Mouse (Mus musculus) intestine, postnatal 0 days (tissue): ENCODE data around the gene Chst15. TPM values are rescaled to one million over a fixed set of nuclear protein-coding genes. Genes with fewer than 3 reads are reported as not detected.

Source experiments
- ATAC-seq: fragments of 200-750 bp; cut with Nextera tagmentation; 2 replicates; pipeline ENCODE4 v1.8.0; 2017; ENCODE audit warnings: mild to moderate bottlenecking, moderate TSS enrichment, moderate library complexity
- H3K27ac ChIP-seq: fragments of 300-500 bp; sonication (generic); 2 replicates; pipeline ENCODE4 v1.5.1; 2014; ENCODE audit warnings: mild to moderate bottlenecking, low read depth, low read length, moderate library complexity
- H3K27me3 ChIP-seq: fragments of 300-500 bp; sonication (generic); replicated peaks from 2 replicates; pipeline ENCODE4 v1.6.1; 2014; ENCODE audit warnings: low read length, mixed read lengths; ENCODE audit not compliant: control insufficient read depth, insufficient read depth
- H3K36me3 ChIP-seq: fragments of 300-500 bp; sonication (generic); 2 replicates; pipeline ENCODE4 v1.6.1; 2014; ENCODE audit warnings: mild to moderate bottlenecking, moderate library complexity; ENCODE audit not compliant: control insufficient read depth, insufficient read depth
- H3K4me1 ChIP-seq: fragments of 300-500 bp; sonication (generic); replicated peaks from 2 replicates; pipeline ENCODE4 v1.6.1; 2014; ENCODE audit warnings: antibody characterized with exemption, low read length, mixed read lengths; ENCODE audit not compliant: control insufficient read depth, insufficient read depth
- H3K4me2 ChIP-seq: fragments of 300-500 bp; sonication (generic); replicated peaks from 2 replicates; pipeline ENCODE4 v1.6.1; 2014; ENCODE audit warnings: low read depth, mild to moderate bottlenecking, moderate library complexity
- H3K4me3 ChIP-seq: fragments of 300-500 bp; sonication (generic); 2 replicates; pipeline ENCODE4 v1.5.1; 2014; ENCODE audit warnings: low read depth, low read length
- H3K9ac ChIP-seq: fragments of 300-500 bp; sonication (generic); 2 replicates; pipeline ENCODE4 v1.6.1; 2014; ENCODE audit warnings: mild to moderate bottlenecking, low read depth, low read length
- H3K9me3 ChIP-seq: fragments of 300-500 bp; sonication (generic); 2 replicates; pipeline ENCODE4 v1.6.1; 2016; ENCODE audit warnings: mixed run types; ENCODE audit not compliant: control insufficient read depth
- CTCF ChIP-seq: sonication (generic); IDR thresholded peaks from 2 replicates; pipeline ENCODE4 v1.5.1; 2016; ENCODE audit warnings: low read depth, mild to moderate bottlenecking, control low read depth, antibody characterized with exemption, moderate library complexity
- WGBS: fragments of 180-500 bp; shearing (Covaris S2); extraction: QIAGEN DNeasy Blood & Tissue Kit; methylation state at CpG from one replicate; pipeline ENCODE4 v1.1.7; 2014; 5-methylcytosine and 5-hydroxymethylcytosine counted together
- polyA plus RNA-seq: library from polyadenylated mRNA; unstranded; fragments of >200 nt; fragmentation: Nextera tagmentation; extraction: Ambion mirVana; gene quantifications from 2 replicates; pipeline ENCODE4 v1.2.1, GENCODE M21; 2015

The Chst15 gene
- polyA plus RNA-seq, 1 experiment from 2014 or later, result 7.9 TPM

- Histone ChIP-seq H3K9me3 (no peaks in the 10 kb centered on the region), H3K4me1 (peaks cover 21% of the 10 kb centered on the region), H3K36me3 (no peaks in the 10 kb centered on the region), H3K4me2 (no peak overlapping the region), H3K27ac (0 out of 2 replicates have a peak overlapping the region, but pooled peaks have one; percentile 21), H3K4me3 (no peak overlapping the region), H3K9ac (no peak overlapping the region), H3K27me3 (no peaks in the 10 kb centered on the region)
- TF ChIP-seq CTCF, result no peak
- WGBS, result 79% methylated on average over 5 of the region's 5 CpGs
- ATAC-seq, result no peak
Observed at GRCm38 (mm10) chr7:132305492-132306375, 11.3 kb downstream of the Chst15 start.

GRCm38 (mm10) chr7:132304424-132305085 is 12.5 kb downstream of the Chst15 start:
- H3K27me3 ChIP-seq, result no peaks in the 10 kb centered on the region
- no peak for ATAC-seq
- no peaks in the 10 kb centered on the region for H3K36me3 ChIP-seq
- WGBS, result 53% methylated on average over 8 of the region's 8 CpGs
- H3K4me1 ChIP-seq, result peaks cover 28% of the 10 kb centered on the region
- TF ChIP-seq CTCF, result no peak
- H3K4me3 ChIP-seq, result no peak overlapping the region
- H3K27ac ChIP-seq, result no peak overlapping the region
- H3K9me3 ChIP-seq, result no peaks in the 10 kb centered on the region
- no peak overlapping the region for H3K9ac ChIP-seq
- H3K4me2 ChIP-seq, result no peak overlapping the region

- no peaks in the 10 kb centered on the region for H3K9me3 ChIP-seq
- H3K4me2 ChIP-seq, result no peak overlapping the region
- TF ChIP-seq CTCF, result no peak
- no peak overlapping the region for H3K27ac ChIP-seq
- peaks cover 30% of the 10 kb centered on the region for H3K4me1 ChIP-seq
- no peaks in the 10 kb centered on the region for H3K27me3 ChIP-seq
- no peak for ATAC-seq
- H3K36me3 ChIP-seq, result no peaks in the 10 kb centered on the region
- no peak overlapping the region for H3K9ac ChIP-seq
- no peak overlapping the region for H3K4me3 ChIP-seq
- WGBS, result 49% methylated on average over 7 of the region's 7 CpGs
Observed at GRCm38 (mm10) chr7:132303988-132304387, 13.0 kb downstream of the Chst15 start.

- TF ChIP-seq CTCF, result no peak
- Histone ChIP-seq H3K4me1 (peaks cover 25% of the 10 kb centered on the region), H3K27me3 (no peaks in the 10 kb centered on the region), H3K4me3 (no peak overlapping the region), H3K9ac (no peak overlapping the region), H3K36me3 (no peaks in the 10 kb centered on the region), H3K4me2 (no peak overlapping the region), H3K9me3 (no peaks in the 10 kb centered on the region), H3K27ac (no peak overlapping the region)
- no peak for ATAC-seq
- 67% methylated on average over 8 of the region's 8 CpGs for WGBS
Observed at GRCm38 (mm10) chr7:132302508-132303241, 14.4 kb downstream of the Chst15 start.

- Histone ChIP-seq H3K36me3 (no peaks in the 10 kb centered on the region), H3K9me3 (no peaks in the 10 kb centered on the region), H3K27me3 (no peaks in the 10 kb centered on the region), H3K9ac (no peak overlapping the region), H3K4me1 (peaks cover 18% of the 10 kb centered on the region; the same call in 1 of the 2 replicates), H3K27ac (no peak overlapping the region), H3K4me3 (no peak overlapping the region), H3K4me2 (no peak overlapping the region)
- peak; percentile 56; the same call in 1 of the 2 replicates for ATAC-seq
- WGBS, result 20% methylated on average over 5 of the region's 5 CpGs
- TF ChIP-seq CTCF, result no peak
Observed at GRCm38 (mm10) chr7:132299661-132300210, 17.3 kb downstream of the Chst15 start.
